Mouse (Mus musculus) telencephalon, adult 2 months (tissue): ENCODE measurements around the gene Myh7b.
A peak's percentile ranks its signal among the peaks of the same experiment; 100 is the strongest.

Experiments
- DNase-seq: peaks from one replicate; pipeline ENCODE4 v3.0.0-alpha.2; 2011; ENCODE audit warnings: low read depth, low spot score

Myh7b gene

GRCm38 (mm10) chr2:155610978-155611377 is at the start of gene Myh7b:
Gene Myh7b, plus strand, starts transcription at chr2:155611212.
- DNase-seq, result no peak

DNA sequence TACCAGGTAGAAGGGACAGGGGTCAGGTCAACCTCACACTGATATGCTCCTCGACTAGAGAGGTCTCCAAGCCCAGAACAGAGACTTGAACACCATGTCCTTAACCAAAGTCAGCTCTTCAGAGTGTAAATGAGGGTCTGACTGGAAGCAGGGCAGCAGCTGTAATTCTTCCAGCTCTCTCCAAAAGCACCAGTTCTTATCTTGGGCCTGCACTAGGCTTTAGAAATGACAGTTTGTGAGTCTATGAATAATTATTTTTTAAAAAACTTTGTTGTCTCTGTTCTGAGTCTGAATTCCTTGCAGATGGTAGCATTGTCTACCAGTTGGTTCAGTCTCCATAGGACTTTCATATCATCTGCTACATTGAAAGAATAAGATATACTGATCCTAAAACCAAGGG is 48.8 kb upstream of the Myh7b start:
- no peak for DNase-seq

DNA sequence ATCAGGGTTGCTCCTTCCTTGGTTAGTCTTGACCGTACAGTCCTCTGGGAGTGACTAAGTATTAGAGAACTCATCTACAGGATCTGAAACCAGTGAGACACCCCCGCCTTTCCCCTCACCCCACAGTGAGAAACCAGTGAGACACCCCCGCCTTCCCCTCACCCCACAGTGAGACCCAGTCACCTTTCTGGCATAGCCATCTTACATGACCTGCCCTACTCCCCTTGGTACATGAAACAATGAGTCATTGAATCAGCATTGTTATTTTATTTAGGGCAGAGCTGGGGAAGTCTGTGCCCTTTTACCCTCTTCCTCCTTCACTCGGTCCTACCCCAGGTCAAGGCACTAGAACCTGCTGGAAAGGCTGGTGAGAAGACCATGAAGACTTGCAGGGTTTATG is 48.1 kb upstream of the Myh7b start:
- no peak for DNase-seq

GRCm38 (mm10) chr2:155567751-155568150 is 43.3 kb upstream of the Myh7b start:
- DNase-seq, result no peak

DNA sequence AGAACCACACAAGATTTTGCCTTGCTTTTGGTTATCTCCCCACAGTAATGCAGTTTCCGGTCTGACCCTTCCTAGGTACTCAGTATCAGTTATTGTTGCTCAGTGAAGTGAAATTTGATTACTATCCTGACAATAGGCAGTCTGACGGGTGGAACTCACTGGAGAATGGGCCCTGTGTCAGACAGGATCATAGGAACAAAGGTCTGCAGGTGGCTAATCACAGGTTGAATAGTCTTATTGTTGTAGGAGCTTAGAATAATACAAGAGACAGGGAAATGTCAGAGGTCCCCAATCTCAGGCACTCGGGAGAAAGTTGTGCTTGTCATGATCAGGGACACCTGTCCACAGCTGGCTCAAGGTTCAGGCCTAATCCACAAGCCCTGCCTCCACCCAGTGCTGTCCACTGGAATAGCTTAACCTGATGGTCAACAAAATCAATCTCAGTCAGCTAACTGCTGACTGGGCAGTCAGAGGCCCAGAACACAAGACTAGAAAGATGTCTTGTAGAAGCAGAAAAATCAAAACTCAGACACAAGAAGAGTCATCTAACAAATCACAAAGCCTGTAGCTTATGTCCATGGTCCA is 41.7 kb upstream of the Myh7b start:
- DNase-seq, result no peak

- DNase-seq, result no peak
These were observed 38.0 kb upstream of the Myh7b start for GRCm38 (mm10) chr2:155573001-155573400.

GRCm38 (mm10) chr2:155573996-155574395 is 37.0 kb upstream of the Myh7b start:
- DNase-seq, result no peak

DNA sequence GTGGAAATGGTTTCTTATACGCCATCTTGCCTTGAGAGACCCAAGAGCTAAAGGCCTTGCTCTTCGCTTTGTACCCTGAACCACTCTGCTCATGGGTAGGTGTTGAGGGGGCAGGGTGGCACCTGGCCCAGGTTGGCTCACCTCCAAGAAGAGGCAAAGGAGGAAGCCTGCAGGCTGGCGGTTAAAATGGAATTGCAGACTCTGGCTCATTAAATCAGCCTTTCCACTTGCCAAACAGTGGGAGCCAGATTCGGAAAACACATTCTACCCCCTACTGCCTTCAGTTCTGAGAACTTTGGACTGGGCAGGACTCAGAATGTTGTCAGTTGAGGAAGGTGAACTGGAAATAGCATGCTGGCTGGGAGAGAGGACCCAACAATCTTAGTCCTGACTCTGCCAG is 36.3 kb upstream of the Myh7b start:
- DNase-seq, result peak; percentile 24

GRCm38 (mm10) chr2:155576656-155577055 is 34.4 kb upstream of the Myh7b start:
- no peak for DNase-seq

GRCm38 (mm10) chr2:155580331-155580730 is 30.7 kb upstream of the Myh7b start:
- DNase-seq, result no peak

- DNase-seq, result no peak
These were observed 28.5 kb upstream of the Myh7b start for GRCm38 (mm10) chr2:155582384-155582995.

DNA sequence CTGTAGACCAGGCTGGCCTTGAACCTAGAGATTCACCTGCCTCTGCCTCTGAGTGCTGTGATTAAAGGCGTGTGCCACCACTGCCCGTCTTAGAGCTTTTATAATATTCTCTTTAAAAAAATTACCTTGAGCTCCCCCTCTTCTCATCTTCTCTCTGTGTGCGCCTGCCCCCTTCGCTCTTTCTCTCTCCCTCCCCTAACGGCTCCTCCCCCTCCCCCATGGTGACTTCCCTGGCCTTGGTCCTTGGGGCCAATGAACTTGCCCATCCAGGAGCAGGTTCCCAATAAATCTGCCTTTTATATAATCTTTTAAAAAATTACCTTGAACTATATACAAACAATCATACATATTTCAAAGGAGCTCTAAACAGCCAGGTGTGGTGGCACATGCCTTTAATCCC is 28.0 kb upstream of the Myh7b start:
- DNase-seq, result no peak

DNA sequence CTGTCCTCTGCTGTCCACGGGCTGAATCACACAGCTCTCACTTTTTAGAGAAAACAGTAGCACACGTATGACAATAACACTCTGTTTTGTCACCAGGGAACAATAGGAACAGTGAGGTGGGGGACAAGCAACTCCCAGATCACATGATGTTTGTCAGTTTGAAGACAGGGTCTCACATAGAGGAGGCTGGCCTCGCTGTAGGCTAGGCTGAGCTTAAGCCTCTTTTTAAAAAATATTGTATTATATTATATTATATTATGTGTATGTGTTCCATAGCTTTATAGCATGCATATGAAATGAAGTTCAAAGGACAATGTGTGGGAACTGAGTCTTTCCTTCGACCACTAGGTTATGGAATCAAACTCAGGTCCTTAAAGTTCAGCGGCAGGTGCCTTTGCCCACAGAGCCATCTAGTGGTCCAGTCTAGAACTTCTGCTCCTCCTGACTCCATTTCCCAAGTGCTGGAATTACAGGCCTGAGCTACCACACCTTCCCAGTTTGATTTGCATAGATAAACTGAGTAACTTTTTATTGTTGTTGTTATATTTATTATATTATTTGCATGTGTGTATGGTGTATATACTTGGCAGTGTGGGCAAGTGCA is 27.0 kb upstream of the Myh7b start:
- peak; percentile 11 for DNase-seq

DNA sequence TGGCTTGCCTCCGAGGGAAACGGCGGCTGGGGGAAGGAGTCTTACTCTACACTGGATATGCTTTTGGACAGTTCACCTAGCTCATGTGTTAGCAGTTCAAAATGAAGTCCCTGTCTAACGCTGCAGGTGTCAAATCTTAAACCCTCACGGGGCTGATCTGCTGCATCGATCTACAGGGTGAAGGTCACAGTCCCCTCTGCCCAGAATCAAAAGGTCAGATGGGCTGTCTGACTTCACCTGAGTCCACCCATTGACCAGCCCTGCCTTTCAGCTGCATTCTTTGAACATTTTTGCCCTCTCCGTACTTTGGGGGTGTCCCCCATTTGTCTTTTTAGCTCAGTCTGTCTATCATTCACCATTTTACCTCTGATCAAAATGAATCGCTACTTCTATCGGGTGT is 25.9 kb upstream of the Myh7b start:
- no peak for DNase-seq

DNA sequence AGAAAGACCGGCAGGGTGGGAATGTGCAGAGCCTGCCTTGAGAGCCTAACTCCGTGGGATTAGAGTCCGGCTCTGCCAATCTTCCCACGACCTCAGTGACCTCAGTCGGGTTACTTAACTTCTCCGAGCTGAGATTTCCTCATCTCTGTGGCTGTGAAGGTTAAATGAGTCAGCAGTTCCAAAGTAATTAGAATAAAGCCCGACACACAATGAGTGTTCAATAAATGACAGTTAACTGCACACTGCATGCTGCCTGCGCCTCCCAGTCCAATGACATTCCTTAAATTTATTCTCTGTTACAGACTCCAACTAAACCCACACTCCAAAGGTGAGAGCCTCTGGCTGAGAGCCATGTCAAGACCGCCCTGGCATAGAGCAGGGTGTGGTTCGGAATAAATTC is 25.5 kb upstream of the Myh7b start:
- no peak for DNase-seq

DNA sequence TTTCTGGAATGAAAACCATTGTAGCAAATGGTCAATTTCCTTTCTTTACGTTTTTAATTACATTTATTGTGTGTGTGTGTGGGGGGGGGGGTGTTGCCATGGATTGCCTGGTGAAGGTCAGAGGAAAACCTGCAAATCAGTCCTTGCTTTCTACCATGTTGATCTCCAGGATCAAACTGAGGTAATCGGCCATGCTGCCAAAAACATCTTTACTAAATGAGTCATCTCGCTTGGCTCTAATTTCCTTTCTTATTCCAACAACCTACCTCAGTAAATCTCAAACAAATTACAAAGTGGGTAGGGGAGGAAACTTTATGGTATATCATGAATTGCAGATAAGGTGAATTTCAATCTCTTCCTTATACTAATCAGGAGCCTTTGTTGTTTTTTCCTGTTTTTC is 22.9 kb upstream of the Myh7b start:
- no peak for DNase-seq

- peak; percentile 6 for DNase-seq
These were observed 21.5 kb upstream of the Myh7b start for GRCm38 (mm10) chr2:155589521-155589920.

DNA sequence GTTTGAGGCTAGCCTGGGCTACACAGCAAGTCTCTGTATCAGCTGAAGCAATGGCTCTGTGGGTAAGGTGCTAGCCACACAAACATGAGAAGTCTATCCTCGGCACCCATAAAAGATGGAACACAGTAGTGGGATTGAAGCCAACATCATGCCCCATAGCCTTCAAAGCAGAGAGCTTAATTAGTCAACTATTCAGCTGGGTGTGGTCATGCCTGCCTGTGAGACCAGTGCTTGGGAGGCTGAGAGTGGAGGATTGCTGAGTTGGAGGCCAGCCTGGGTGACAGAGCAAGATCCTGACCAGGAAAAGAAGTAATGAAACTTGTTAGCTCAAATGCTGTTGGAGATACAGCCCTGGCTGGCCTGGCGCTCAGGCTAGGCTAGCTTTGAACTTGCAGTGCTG is 20.1 kb upstream of the Myh7b start:
- DNase-seq, result no peak

DNA sequence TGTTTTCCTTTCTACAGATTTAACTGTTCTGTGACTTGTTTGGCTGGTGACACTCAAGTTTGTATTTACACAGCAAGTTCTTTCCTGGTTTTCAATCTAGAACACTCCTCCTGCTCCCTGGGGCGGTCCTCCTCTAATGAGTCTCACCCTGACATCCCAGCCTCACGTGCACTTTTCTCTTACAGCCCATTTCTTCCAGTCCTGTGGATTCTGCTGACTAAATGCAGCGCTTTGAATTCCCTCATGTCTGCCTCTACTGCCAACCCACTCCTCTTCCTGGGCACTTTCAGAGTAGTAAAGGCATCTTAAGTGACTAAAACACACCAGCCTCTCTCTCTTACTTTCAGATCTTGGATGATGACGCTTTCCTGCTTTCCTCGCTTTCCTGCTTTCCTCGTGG is 19.3 kb upstream of the Myh7b start:
- no peak for DNase-seq

DNA sequence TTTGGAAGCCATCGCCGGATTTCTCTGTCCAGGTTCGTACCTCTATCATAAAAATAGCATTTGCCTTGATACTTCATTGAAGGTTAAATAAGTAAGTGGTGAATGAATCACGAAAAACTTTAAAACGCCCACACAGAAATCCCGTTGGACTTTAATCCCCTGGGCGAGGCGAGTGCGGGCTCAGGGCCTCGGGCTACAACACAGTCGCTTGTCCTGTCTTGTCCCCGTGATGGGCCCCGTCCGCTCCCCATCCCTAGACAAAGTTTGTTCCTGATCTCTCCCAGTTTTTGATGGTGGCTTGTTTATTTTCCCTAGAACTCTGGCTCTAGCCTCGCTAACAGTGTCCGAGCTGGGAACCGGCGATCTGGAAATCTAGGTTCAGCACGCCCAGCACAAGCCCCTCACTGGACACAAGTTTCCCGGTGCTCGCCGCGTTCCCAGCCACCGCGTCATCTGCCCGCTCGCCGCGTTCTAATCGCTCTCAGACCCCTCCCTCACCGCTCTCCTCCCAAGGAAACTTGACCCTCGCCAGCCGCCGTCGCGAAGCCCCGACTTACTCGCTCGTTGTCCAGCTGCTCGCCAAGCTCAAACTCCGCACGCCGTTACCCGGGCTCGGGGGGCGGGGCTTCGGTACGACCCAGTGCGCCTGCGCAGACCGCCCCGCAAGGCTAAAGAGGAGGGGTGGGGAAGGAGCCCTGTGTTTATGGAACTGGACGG is 18.7 kb upstream of the Myh7b start, which contains the start of gene Gss:
Gss (minus strand) TSS at position 674 of the 717 bp plus-strand sequence.
- DNase-seq, result peak; percentile 96

GRCm38 (mm10) chr2:155592854-155593283 is 18.1 kb upstream of the Myh7b start:
- no peak for DNase-seq

GRCm38 (mm10) chr2:155595516-155595915 is 15.5 kb upstream of the Myh7b start:
- no peak for DNase-seq

DNA sequence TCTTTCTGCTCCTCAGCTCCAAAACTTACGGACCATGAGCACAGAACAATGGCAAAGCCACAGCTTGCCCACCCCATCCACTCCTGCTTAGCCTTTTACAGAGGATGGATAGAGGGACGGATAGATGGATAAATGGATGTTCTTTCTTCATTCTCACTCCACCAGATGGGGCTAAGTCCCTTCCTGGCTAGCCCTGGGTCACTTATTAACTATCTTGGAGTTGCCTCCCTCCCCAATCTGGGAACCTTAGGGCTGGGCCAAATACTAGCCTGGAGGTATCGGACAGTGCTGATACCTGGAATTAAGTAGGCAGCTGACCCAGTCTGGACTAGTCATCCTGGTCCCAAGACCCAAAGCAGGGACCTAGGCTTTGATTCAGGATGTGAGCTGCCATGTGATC is 7.3 kb upstream of the Myh7b start:
- no peak for DNase-seq
